Mouse (Mus musculus) limb, embryonic 11.5 days (tissue): ENCODE data around the gene Rilp. TPM values are rescaled to one million over a fixed set of nuclear protein-coding genes. Genes with fewer than 3 reads are reported as not detected.

ENCODE experiments used
- ATAC-seq: fragments of 200-750 bp; cut with Nextera tagmentation; 2 replicates; pipeline ENCODE4 v1.8.0; 2017; ENCODE audit warnings: low read depth; ENCODE audit not compliant: insufficient number of reproducible peaks, low FRiP score, low TSS enrichment
- DNase-seq: peaks from one replicate; pipeline ENCODE4 v3.0.0-alpha.2; 2015; ENCODE audit warnings: low spot score
- H3K27ac ChIP-seq: fragments of 300-500 bp; sonication (generic); replicated peaks from 2 replicates; pipeline ENCODE4 v1.5.1; 2014; ENCODE audit warnings: low read depth, mild to moderate bottlenecking, low read length
- H3K27me3 ChIP-seq: fragments of 300-500 bp; sonication (generic); 2 replicates; pipeline ENCODE4 v1.6.1; 2014; ENCODE audit warnings: mild to moderate bottlenecking, low read length, mixed read lengths; ENCODE audit not compliant: control insufficient read depth, insufficient read depth
- H3K36me3 ChIP-seq: fragments of 300-500 bp; sonication (generic); 2 replicates; pipeline ENCODE4 v1.6.1; 2014; ENCODE audit warnings: mild to moderate bottlenecking, low read length, moderate library complexity, mixed read lengths; ENCODE audit not compliant: control insufficient read depth, insufficient read depth
- H3K4me1 ChIP-seq: fragments of 300-500 bp; sonication (generic); 2 replicates; pipeline ENCODE4 v1.6.1; 2014; ENCODE audit warnings: low read length, mixed read lengths; ENCODE audit not compliant: control insufficient read depth, insufficient read depth
- H3K4me2 ChIP-seq: fragments of 300-500 bp; sonication (generic); 2 replicates; pipeline ENCODE4 v1.6.1; 2014; ENCODE audit warnings: low read depth, mild to moderate bottlenecking, moderate library complexity; ENCODE audit not compliant: severe bottlenecking
- H3K4me3 ChIP-seq: fragments of 300-500 bp; sonication (generic); 2 replicates; pipeline ENCODE4 v1.5.1; 2014; ENCODE audit warnings: low read depth, low read length
- H3K9ac ChIP-seq: fragments of 300-500 bp; sonication (generic); 2 replicates; pipeline ENCODE4 v1.6.1; 2014; ENCODE audit warnings: mild to moderate bottlenecking, low read length
- H3K9me3 ChIP-seq: fragments of 300-500 bp; sonication (generic); 2 replicates; pipeline ENCODE4 v1.6.1; 2016; ENCODE audit warnings: low read length; ENCODE audit not compliant: control insufficient read depth
- WGBS: fragments of 180-500 bp; shearing (Covaris S2); extraction: QIAGEN DNeasy Blood & Tissue Kit; methylation state at CpG from one replicate; pipeline ENCODE4 v1.1.7; 2014; 5-methylcytosine and 5-hydroxymethylcytosine counted together
- polyA plus RNA-seq: library from polyadenylated mRNA; unstranded; fragments of >200 nt; fragmentation: Nextera tagmentation; extraction: Ambion mirVana; gene quantifications from 2 replicates; pipeline ENCODE4 v1.2.1, GENCODE M21; 2014

Rilp gene
- polyA plus RNA-seq, 1 experiment from 2014 or later: 0.59 TPM

DNA sequence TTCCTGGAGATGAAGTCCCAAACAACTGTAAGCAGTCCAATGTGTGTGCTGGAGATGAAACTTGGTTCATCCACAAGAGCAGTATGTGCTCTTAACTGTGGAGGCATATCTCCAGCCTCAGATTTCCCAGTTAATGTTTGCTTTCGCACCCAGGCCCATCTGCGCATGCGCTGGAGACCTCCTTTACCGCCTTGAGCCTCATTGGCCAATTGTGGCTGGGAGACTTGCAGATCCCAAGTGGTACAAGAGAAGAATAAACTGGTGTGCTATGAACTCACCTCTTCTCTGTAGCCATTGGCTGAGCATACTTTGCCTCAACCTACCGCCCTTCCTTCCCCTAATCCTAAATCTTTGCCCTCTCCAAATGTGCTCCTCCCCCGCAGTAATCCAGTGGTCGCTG is 36.5 kb upstream of the Rilp start:
- H3K9ac ChIP-seq: no peak overlapping the region
- H3K27me3 ChIP-seq: no peaks in the 10 kb centered on the region
- ATAC-seq (no peak), DNase-seq (no peak)
- no peak overlapping the region for H3K4me3 ChIP-seq
- no peaks in the 10 kb centered on the region for H3K36me3 ChIP-seq
- no peaks in the 10 kb centered on the region for H3K9me3 ChIP-seq
- H3K4me2 ChIP-seq: no peak overlapping the region
- no peak overlapping the region for H3K27ac ChIP-seq
- WGBS: 60% methylated on average over 7 of the region's 7 CpGs
- H3K4me1 ChIP-seq: no peaks in the 10 kb centered on the region

DNA sequence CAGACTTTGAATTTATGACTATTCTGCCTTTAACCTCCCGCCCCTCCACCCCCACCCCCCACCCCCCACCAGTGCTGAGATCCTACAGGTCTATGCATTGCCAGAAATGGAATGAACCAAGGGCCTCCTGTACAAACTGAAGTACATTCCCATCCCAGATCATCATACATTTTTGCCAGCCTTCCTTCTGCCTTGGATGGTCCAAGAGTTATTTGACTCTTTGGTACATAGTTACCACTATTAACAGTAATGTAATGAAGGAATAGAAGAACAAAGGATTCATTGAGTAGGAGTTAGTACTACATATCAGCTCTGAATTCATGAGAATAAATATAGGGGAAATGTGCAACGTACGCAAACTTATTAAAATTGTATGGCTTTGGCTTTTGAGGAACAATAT is 23.7 kb upstream of the Rilp start:
- 19% methylated on average over 3 of the region's 3 CpGs for WGBS
- H3K4me2 ChIP-seq: no peak overlapping the region
- peak; percentile 40; the same call in 1 of the 2 replicates for ATAC-seq

DNA sequence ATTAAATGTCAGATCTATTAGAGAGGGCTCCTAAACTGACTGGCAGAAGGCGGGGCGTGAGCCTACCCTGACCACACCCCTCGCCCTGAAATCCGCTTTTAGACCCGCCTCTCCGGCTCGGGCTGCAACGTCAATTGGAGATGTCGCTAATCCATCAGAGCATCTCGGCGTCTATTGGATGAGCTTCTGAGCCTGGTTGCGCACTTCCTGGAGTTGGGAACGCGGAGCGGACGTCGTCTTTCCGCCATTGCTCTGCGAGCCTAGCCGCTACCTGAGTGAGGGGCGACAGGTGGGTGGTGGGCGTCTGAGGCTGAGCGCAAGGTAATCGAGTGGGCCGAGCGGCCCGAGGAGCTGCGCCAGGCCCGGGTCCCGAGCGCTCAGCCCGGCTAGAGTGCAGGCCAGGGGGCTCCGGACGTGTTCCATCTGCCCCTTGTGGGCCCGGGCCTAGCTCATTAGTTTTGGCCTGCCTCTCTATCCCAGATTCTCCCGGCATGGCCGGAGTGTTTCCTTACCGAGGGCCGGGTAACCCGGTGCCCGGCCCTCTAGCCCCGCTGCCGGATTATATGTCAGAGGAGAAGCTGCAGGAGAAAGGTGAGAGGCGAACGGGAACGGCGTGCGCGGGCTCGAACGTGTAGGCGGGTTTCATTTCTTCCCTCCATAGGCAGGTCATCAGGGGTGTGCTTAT is 23.2 kb upstream of the Rilp start, which contains the start of gene Prpf8:
Gene Prpf8 (plus strand): TSS at position 216 of the 685 bp plus-strand sequence.
- H3K9me3 ChIP-seq: no peaks in the 10 kb centered on the region
- H3K36me3 ChIP-seq: peaks cover 19% of the 10 kb centered on the region
- H3K27me3 ChIP-seq: no peaks in the 10 kb centered on the region
- peak within 1 kb of the TSS; percentile 69 for H3K27ac ChIP-seq
- H3K9ac ChIP-seq: peak within 1 kb of the TSS; percentile 96
- ATAC-seq (peak; percentile 99), DNase-seq (peak; percentile 97)
- WGBS: under 1% methylated on average over 52 of the region's 52 CpGs
- peak within 1 kb of the TSS; percentile 84 for H3K4me2 ChIP-seq
- H3K4me3 ChIP-seq: peak within 1 kb of the TSS; percentile 98
- peaks cover 7% of the 10 kb centered on the region for H3K4me1 ChIP-seq

More for the DNA sequence above, 23.7 kb upstream of the Rilp start:
- Histone ChIP-seq H3K9me3 (no peaks in the 10 kb centered on the region), H3K27ac (no peak overlapping the region), H3K27me3 (no peaks in the 10 kb centered on the region), H3K4me3 (no peak overlapping the region), H3K36me3 (peaks cover 14% of the 10 kb centered on the region), H3K9ac (no peak overlapping the region), H3K4me1 (peaks cover 7% of the 10 kb centered on the region)
- DNase-seq: no peak

GRCm38 (mm10) chr11:75487496-75487895 is 22.4 kb upstream of the Rilp start:
- WGBS: 34% methylated on average over 6 of the region's 6 CpGs
- DNase-seq: no peak
- H3K4me2 ChIP-seq: peak overlapping the region; percentile 84

DNA sequence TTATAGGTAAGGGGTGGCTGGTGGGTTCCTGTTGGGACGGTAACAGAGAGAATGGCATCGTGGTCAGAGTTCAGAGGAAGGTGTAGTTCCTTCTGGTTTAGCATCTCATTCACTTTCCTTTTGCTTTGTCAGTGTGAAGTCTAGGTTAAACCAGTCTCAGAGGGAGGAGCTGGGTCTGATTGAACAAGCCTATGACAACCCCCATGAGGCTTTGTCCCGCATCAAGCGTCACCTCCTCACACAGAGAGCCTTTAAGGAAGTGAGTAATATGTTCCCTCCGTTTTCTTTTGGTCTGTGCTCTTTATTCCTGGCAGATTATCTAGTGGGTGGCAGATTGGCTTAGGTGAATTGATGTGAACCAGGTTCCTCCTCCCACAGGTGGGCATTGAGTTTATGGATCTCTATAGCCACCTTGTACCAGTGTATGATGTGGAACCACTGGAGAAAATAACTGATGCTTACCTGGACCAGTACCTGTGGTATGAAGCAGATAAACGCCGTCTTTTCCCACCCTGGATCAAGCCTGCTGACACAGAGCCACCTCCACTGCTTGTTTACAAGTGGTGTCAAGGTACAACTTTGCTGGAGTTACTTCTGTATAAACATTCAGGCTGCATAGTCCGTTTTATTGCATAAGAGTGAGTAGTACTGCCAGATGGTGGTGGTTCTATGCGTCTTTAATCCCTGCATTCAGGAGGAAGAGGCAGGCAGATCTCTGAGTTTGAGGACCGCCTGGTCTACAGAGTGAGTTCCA is 15.4 kb upstream of the Rilp start:
- no peak for DNase-seq
- no peak overlapping the region for H3K27ac ChIP-seq

More at GRCm38 (mm10) chr11:75487496-75487895, 22.4 kb upstream of the Rilp start:
- H3K27me3 ChIP-seq: no peaks in the 10 kb centered on the region
- H3K4me3 ChIP-seq: peak overlapping the region; percentile 98
- peak overlapping the region; percentile 96 for H3K9ac ChIP-seq
- H3K27ac ChIP-seq: no peak overlapping the region
- H3K4me1 ChIP-seq: peaks cover 7% of the 10 kb centered on the region
- no peak for ATAC-seq
- peaks cover 27% of the 10 kb centered on the region for H3K36me3 ChIP-seq
- no peaks in the 10 kb centered on the region for H3K9me3 ChIP-seq

GRCm38 (mm10) chr11:75498126-75498525 is 11.8 kb upstream of the Rilp start:
- no peak overlapping the region for H3K4me3 ChIP-seq
- no peaks in the 10 kb centered on the region for H3K4me1 ChIP-seq
- no peaks in the 10 kb centered on the region for H3K9me3 ChIP-seq
- 89% methylated on average over 1 of the region's 1 CpGs for WGBS
- ATAC-seq: no peak
- no peaks in the 10 kb centered on the region for H3K27me3 ChIP-seq
- H3K36me3 ChIP-seq: peaks cover 72% of the 10 kb centered on the region
- DNase-seq: no peak
- no peak overlapping the region for H3K27ac ChIP-seq
- no peak overlapping the region for H3K4me2 ChIP-seq
- H3K9ac ChIP-seq: no peak overlapping the region

More for the DNA sequence above, 15.4 kb upstream of the Rilp start:
- H3K9ac ChIP-seq: no peak overlapping the region
- H3K4me3 ChIP-seq: no peak overlapping the region
- no peaks in the 10 kb centered on the region for H3K9me3 ChIP-seq
- 91% methylated on average over 10 of the region's 10 CpGs for WGBS
- ATAC-seq: no peak
- no peaks in the 10 kb centered on the region for H3K27me3 ChIP-seq
- no peaks in the 10 kb centered on the region for H3K4me1 ChIP-seq
- H3K4me2 ChIP-seq: no peak overlapping the region
- H3K36me3 ChIP-seq: peaks cover 75% of the 10 kb centered on the region

DNA sequence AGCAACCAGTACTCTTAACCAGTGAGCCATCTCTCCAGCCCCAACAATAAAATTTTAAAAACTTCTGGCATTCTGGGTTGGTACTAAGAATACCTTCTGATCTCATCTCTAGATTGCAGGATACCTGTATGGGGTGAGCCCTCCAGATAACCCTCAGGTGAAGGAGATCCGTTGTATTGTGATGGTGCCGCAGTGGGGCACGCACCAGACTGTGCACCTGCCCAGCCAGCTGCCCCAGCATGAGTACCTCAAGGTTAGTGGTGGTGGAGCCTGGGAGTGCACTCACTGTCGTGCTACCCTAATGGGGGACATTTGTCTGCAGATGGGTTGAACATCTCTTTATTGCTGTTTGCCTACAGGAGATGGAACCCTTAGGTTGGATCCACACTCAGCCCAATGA is 1.7 kb upstream of the Rilp start:
- WGBS: 95% methylated on average over 4 of the region's 4 CpGs
- Histone ChIP-seq H3K27me3 (no peaks in the 10 kb centered on the region), H3K36me3 (peaks cover 37% of the 10 kb centered on the region), H3K27ac (no peak overlapping the region), H3K4me2 (no peak overlapping the region), H3K4me1 (peaks cover 14% of the 10 kb centered on the region), H3K9me3 (no peaks in the 10 kb centered on the region), H3K4me3 (no peak overlapping the region), H3K9ac (no peak overlapping the region)
- ATAC-seq (no peak), DNase-seq (no peak)

- Histone ChIP-seq H3K27ac (no peak overlapping the region), H3K4me3 (no peak overlapping the region), H3K9me3 (no peaks in the 10 kb centered on the region), H3K4me2 (no peak overlapping the region), H3K27me3 (no peaks in the 10 kb centered on the region), H3K4me1 (peaks cover 14% of the 10 kb centered on the region), H3K36me3 (peaks cover 32% of the 10 kb centered on the region), H3K9ac (no peak overlapping the region)
- ATAC-seq: no peak
- 53% methylated on average over 8 of the region's 8 CpGs for WGBS
- DNase-seq: peak; percentile 30
These were observed 990 bp upstream of the Rilp start for GRCm38 (mm10) chr11:75508904-75509303.
